ENCODE assay signal across 8 mouse cellular contexts in the genomic region with DNA sequence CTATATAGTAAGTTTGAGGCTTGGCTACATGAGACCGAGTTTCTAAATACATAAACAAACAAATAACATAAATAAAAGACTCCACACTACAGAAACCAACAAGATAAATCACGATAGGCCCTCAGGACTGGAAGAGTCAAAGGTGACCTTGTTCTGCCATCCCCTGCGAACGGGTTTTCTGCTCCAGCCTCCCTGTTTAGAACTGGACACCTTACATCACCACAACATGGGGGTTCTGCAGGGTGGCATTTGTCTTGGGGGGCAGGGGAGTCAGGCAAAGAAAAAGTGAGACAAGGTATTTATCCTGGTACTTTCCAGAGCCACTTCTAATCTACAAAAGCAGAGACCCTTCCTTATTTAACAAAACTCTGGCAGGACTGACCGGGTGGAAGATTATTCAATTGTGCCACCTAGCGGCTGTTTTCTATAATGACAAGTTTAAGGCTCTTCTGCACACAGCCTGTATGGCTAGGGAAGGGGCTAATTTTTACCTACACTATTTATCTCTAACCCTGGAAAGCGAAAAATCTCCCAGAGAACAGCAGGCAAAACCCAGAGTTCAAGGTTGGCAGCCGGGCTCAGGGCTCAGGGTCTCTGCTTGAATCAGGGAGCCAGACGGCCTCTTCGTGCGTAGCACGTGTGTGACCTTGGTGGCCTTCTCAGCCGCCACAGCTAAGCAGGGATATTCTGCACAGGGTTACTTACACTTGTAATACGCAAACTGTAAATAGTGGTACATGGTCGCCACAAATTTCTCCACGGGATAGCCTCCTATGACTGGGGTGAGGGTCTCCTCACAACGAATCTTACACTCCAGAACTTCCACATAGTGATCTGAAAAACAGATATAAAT. TPM values are rescaled to one million over a fixed set of nuclear protein-coding genes. Genes with fewer than 3 reads are reported as not detected.
DNase-seq lines count a peak whose midpoint lies in the region; ATAC-seq lines count a peak whose summit lies in the region.

No protein-coding gene starts in this region.

- no peak overlapping the region for H3K9ac ChIP-seq in intestine, embryonic 14.5 days (ENCODE audit: low read length)
- no peak overlapping the region for H3K9ac ChIP-seq in intestine, embryonic 15.5 days
- H3K9ac ChIP-seq in hindbrain, embryonic 12.5 days: no peak overlapping the region
- no peak overlapping the region for H3K9ac ChIP-seq in lung, embryonic 15.5 days

- 67% methylated on average over 17 of the region's 17 CpGs for WGBS in intestine, embryonic 14.5 days
- WGBS in intestine, embryonic 15.5 days: 65% methylated on average over 17 of the region's 17 CpGs
- 73% methylated on average over 17 of the region's 17 CpGs for WGBS in hindbrain, embryonic 12.5 days
- 65% methylated on average over 17 of the region's 17 CpGs for WGBS in lung, embryonic 15.5 days

- H3K4me2 ChIP-seq in intestine, embryonic 14.5 days (ENCODE audit: low read length): no peak overlapping the region
- no peak overlapping the region for H3K4me2 ChIP-seq in intestine, embryonic 15.5 days (replicated peaks)
- no peak overlapping the region for H3K4me2 ChIP-seq in hindbrain, embryonic 12.5 days (replicated peaks)
- H3K4me2 ChIP-seq in lung, embryonic 15.5 days: no peak overlapping the region

- H3K36me3 ChIP-seq in intestine, embryonic 14.5 days (ENCODE audit: control insufficient read depth, insufficient read depth, low read length): peaks cover 65% of the 10 kb centered on the region
- H3K36me3 ChIP-seq in intestine, embryonic 15.5 days: 0 out of 2 replicates have a peak, but pooled peaks cover 2% of the 10 kb centered on the region
- 0 out of 2 replicates have a peak, but pooled peaks cover 7% of the 10 kb centered on the region for H3K36me3 ChIP-seq in hindbrain, embryonic 12.5 days
- H3K36me3 ChIP-seq in lung, embryonic 15.5 days: peaks cover 51% of the 10 kb centered on the region

- H3K27me3 ChIP-seq in intestine, embryonic 14.5 days (replicated peaks; ENCODE audit: control insufficient read depth, insufficient read depth, low read length): no peaks in the 10 kb centered on the region
- no peaks in the 10 kb centered on the region for H3K27me3 ChIP-seq in intestine, embryonic 15.5 days (replicated peaks)
- H3K27me3 ChIP-seq in hindbrain, embryonic 12.5 days: no peaks in the 10 kb centered on the region
- H3K27me3 ChIP-seq in lung, embryonic 15.5 days: no peaks in the 10 kb centered on the region

- no peak overlapping the region for H3K4me3 ChIP-seq in intestine, embryonic 14.5 days (ENCODE audit: low read depth, low read length)
- no peak overlapping the region for H3K4me3 ChIP-seq in intestine, embryonic 15.5 days (replicated peaks)
- H3K4me3 ChIP-seq in hindbrain, embryonic 12.5 days: no peak overlapping the region
- H3K4me3 ChIP-seq in lung, embryonic 15.5 days: no peak overlapping the region

- H3K4me1 ChIP-seq in intestine, embryonic 14.5 days (replicated peaks; ENCODE audit: control insufficient read depth, insufficient read depth, low read length): no peaks in the 10 kb centered on the region
- peaks cover 6% of the 10 kb centered on the region; the same call in 1 of the 2 replicates for H3K4me1 ChIP-seq in intestine, embryonic 15.5 days (replicated peaks)
- H3K4me1 ChIP-seq in hindbrain, embryonic 12.5 days: no peaks in the 10 kb centered on the region
- H3K4me1 ChIP-seq in lung, embryonic 15.5 days: no peaks in the 10 kb centered on the region

- H3K9me3 ChIP-seq in intestine, embryonic 14.5 days (ENCODE audit: control insufficient read depth, low read length): no peaks in the 10 kb centered on the region
- no peaks in the 10 kb centered on the region for H3K9me3 ChIP-seq in intestine, embryonic 15.5 days
- H3K9me3 ChIP-seq in hindbrain, embryonic 12.5 days (replicated peaks): no peaks in the 10 kb centered on the region
- no peaks in the 10 kb centered on the region for H3K9me3 ChIP-seq in lung, embryonic 15.5 days

- H3K27ac ChIP-seq in intestine, embryonic 14.5 days (ENCODE audit: low read depth): no peak overlapping the region
- no peak overlapping the region for H3K27ac ChIP-seq in intestine, embryonic 15.5 days
- no peak overlapping the region for H3K27ac ChIP-seq in hindbrain, embryonic 12.5 days
- no peak overlapping the region for H3K27ac ChIP-seq in lung, embryonic 15.5 days

- peak; percentile 67 for DNase-seq in intestine, embryonic 14.5 days (ENCODE audit: low spot score)
- peak; percentile 62 for DNase-seq in ES-CJ7 (ENCODE audit: low read depth, low spot score)
- peak; percentile 70 for DNase-seq in embryo, embryonic 10 days (ENCODE audit: low spot score)
- DNase-seq in retina, postnatal 1 day: peak; percentile 78
- DNase-seq in layer of hippocampus, adult 9-10 months (ENCODE audit: low spot score): no peak

- peak; percentile 41 for ATAC-seq in intestine, embryonic 14.5 days (replicated peaks; ENCODE audit: low FRiP score, low TSS enrichment, low read depth)
- no peak for ATAC-seq in intestine, embryonic 15.5 days
- ATAC-seq in hindbrain, embryonic 12.5 days (ENCODE audit: low FRiP score): peak; percentile 60; the same call in 1 of the 2 replicates
- peak; percentile 41; the same call in 1 of the 2 replicates for ATAC-seq in lung, embryonic 15.5 days (ENCODE audit: borderline replicate concordance, extremely low read depth, low FRiP score, low TSS enrichment)

RNA-seq across cellular contexts. Expression of a gene that starts 9.4 kb away (rescaled TPM):
- 124 and 126 TPM in 2 replicates for polyA plus RNA-seq in intestine, embryonic 14.5 days (2014; fragmentation: Nextera tagmentation; extraction: Ambion mirVana)
- 107 and 110 TPM in 2 replicates for polyA plus RNA-seq in intestine, embryonic 15.5 days (2015; fragmentation: Nextera tagmentation; extraction: Ambion mirVana)
- polyA plus RNA-seq in hindbrain, embryonic 12.5 days (2016; fragmentation: Nextera tagmentation; extraction: Ambion mirVana): 68.4 and 73.9 TPM in 2 replicates
- polyA plus RNA-seq in lung, embryonic 15.5 days (2015; fragmentation: Nextera tagmentation; extraction: Ambion mirVana): 153 and 159 TPM in 2 replicates

RNA-seq across cellular contexts. Expression of a gene that starts 19.8 kb away (rescaled TPM):
- polyA plus RNA-seq in intestine, embryonic 14.5 days (2014; fragmentation: Nextera tagmentation; extraction: Ambion mirVana): 72.0 and 76.0 TPM in 2 replicates
- polyA plus RNA-seq in intestine, embryonic 15.5 days (2015; fragmentation: Nextera tagmentation; extraction: Ambion mirVana): 157 and 179 TPM in 2 replicates
- polyA plus RNA-seq in hindbrain, embryonic 12.5 days (2016; fragmentation: Nextera tagmentation; extraction: Ambion mirVana): 26.0 and 27.9 TPM in 2 replicates
- polyA plus RNA-seq in lung, embryonic 15.5 days (2015; fragmentation: Nextera tagmentation; extraction: Ambion mirVana): 42.6 and 47.7 TPM in 2 replicates

RNA-seq across cellular contexts. Expression of a gene that starts 19.8 kb away (rescaled TPM):
- 5.1 and 5.5 TPM in 2 replicates for polyA plus RNA-seq in intestine, embryonic 14.5 days (2014; fragmentation: Nextera tagmentation; extraction: Ambion mirVana)
- 18.3 and 22.1 TPM in 2 replicates for polyA plus RNA-seq in intestine, embryonic 15.5 days (2015; fragmentation: Nextera tagmentation; extraction: Ambion mirVana)
- 9.1 and 10.3 TPM in 2 replicates for polyA plus RNA-seq in hindbrain, embryonic 12.5 days (2016; fragmentation: Nextera tagmentation; extraction: Ambion mirVana)
- 9.5 and 10.1 TPM in 2 replicates for polyA plus RNA-seq in lung, embryonic 15.5 days (2015; fragmentation: Nextera tagmentation; extraction: Ambion mirVana)

RNA-seq across cellular contexts. Expression of a gene that starts 51.2 kb away (rescaled TPM):
- polyA plus RNA-seq in intestine, embryonic 14.5 days (2014; fragmentation: Nextera tagmentation; extraction: Ambion mirVana): not detected in 2 replicates
- polyA plus RNA-seq in intestine, embryonic 15.5 days (2015; fragmentation: Nextera tagmentation; extraction: Ambion mirVana): not detected in 2 replicates
- not detected in 2 replicates for polyA plus RNA-seq in hindbrain, embryonic 12.5 days (2016; fragmentation: Nextera tagmentation; extraction: Ambion mirVana)
- 0.39 TPM in 1 of 2 replicates, not detected in the other for polyA plus RNA-seq in lung, embryonic 15.5 days (2015; fragmentation: Nextera tagmentation; extraction: Ambion mirVana)
